Mouse (Mus musculus): Measurements from ENCODE around the gene Synj1.
A peak's percentile ranks its signal among the peaks of the same experiment; 100 is the strongest.

The Synj1 gene

DNA sequence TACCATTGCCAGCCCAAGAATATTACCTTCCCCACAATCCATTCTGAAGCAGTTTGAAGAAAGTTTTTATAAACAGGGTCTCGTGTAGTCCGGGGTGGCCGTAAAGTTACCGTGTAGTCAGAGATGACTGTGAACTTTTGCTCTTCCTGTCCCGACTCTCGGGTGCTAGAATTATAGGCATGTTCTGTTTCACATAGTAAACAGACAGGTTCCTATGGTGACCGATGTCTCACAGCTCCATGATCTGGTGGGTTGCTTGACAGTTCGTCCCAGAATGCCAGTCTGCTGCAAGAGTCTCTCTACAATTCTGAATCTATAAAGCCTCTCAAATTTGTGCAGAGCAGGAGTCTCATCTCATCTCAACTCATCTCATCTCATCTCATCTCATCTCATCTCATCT is 119.0 kb downstream of the Synj1 start:
- peak; percentile 46 for DNase-seq (ENCODE audit: low read depth, low spot score)

DNA sequence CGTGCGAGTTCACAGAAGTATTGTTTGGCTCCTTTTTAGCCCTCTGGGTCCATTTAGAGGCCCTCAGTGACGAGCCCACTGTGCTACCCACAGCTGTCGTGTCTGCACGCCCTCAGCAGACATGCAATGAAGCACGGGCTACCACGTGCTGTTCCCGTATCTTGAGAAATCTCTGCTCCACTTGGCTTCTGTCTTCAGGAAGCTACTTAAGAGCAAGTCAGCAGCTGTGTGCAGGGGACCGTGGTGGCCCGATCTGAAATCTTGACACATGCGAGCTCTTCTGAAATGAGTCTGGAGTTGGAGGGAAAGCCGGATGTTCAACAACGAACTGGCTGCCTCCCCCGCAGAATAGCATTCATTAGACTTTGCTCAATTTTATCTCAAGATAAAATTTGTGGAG is 119.5 kb downstream of the Synj1 start:
- DNase-seq (ENCODE audit: low read depth, low spot score): peak; percentile 79

DNA sequence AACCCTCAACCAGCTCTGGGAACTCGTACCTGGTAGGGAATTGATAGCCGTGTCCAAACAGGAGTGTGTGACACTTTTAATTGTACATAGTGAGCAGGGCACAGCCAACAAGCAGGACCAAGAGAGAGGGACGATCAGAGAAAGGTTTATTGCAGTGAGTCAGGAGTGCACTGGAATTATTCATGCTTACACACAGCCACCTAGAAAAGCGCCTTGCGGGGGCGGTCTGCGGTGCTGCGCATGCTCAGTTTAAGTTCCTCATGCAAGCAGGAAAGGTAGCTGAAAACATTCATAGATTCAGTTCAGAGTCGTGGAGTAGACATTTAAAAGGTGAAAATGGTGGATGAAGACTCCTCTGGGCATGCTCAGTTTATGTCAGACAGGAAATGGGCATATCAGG is 120.4 kb downstream of the Synj1 start:
- peak; percentile 72 for DNase-seq (ENCODE audit: low read depth, low spot score)
